19 mouse cellular contexts compared by ENCODE assay signal in the genomic region with DNA sequence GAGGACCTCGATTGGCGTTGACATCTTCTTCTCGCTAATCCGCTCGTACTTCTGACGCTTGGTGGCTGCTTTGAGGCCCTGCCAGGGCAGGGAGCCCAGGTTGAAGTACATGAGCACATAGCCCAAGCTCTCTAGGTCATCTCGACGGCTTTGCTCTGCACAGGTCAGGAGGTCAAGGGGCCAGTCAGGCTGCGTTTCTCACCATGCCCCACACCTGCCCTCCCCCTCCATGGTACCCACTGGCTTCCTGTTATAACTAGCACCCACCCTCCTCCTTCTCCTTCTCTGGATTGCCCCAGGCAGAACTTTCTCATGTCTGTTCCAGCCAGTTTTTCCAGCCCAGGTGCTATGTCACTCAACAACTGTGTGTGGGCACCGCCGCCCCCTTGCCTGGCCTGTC. TPM values are rescaled to one million over a fixed set of nuclear protein-coding genes. Genes with fewer than 3 reads are reported as not detected.
DNase-seq lines count a peak whose midpoint lies in the region; ATAC-seq and TF ChIP-seq lines count a peak whose summit lies in the region.
"Had no signal": no experiment of that assay in that cellular context is flagged by ENCODE, and none has a peak within 500 bp of the region (broad histone marks: within the 10 kb centered on the region; RNA-seq: fewer than 3 reads in every experiment).

No protein-coding gene starts in this region.

- H3K27ac ChIP-seq in gastrocnemius, adult 2 months = no peak overlapping the region
- H3K27ac ChIP-seq in embryonic facial prominence, embryonic 15.5 days (replicated peaks) = 0 out of 2 replicates have a peak overlapping the region, but pooled peaks have one; percentile 23
- no peak overlapping the region for H3K27ac ChIP-seq in lung, embryonic 16.5 days (ENCODE audit: low read length)
- H3K27ac ChIP-seq in midbrain, embryonic 14.5 days (replicated peaks; ENCODE audit: low read depth, low read length) = no peak overlapping the region
- H3K27ac ChIP-seq in intestine, embryonic 16.5 days (ENCODE audit: low read length) = no peak overlapping the region
- H3K27ac ChIP-seq: heart, adult 2 months; heart, embryonic 15.5 days; hindbrain, embryonic 12.5 days; liver, embryonic 12.5 days; macrophage; midbrain, embryonic 12.5 days; neural tube, embryonic 15.5 days had no signal

- peaks cover 16% of the 10 kb centered on the region for H3K4me1 ChIP-seq in embryonic facial prominence, embryonic 15.5 days
- H3K4me1 ChIP-seq in lung, embryonic 16.5 days (replicated peaks; ENCODE audit: control insufficient read depth, insufficient read depth, low read length) = no peaks in the 10 kb centered on the region; the same call in 1 of the 2 replicates
- H3K4me1 ChIP-seq in midbrain, embryonic 14.5 days (ENCODE audit: control insufficient read depth, insufficient read depth, low read length) = no peaks in the 10 kb centered on the region
- H3K4me1 ChIP-seq in intestine, embryonic 16.5 days (ENCODE audit: control insufficient read depth, insufficient read depth, low read length) = no peaks in the 10 kb centered on the region
- H3K4me1 ChIP-seq: hindbrain, embryonic 12.5 days; liver, embryonic 12.5 days; midbrain, embryonic 12.5 days; neural tube, embryonic 15.5 days had no signal

- H3K9me3 ChIP-seq in embryonic facial prominence, embryonic 15.5 days (replicated peaks) = no peaks in the 10 kb centered on the region
- H3K9me3 ChIP-seq in lung, embryonic 16.5 days (ENCODE audit: control insufficient read depth, low read length) = no peaks in the 10 kb centered on the region
- no peaks in the 10 kb centered on the region for H3K9me3 ChIP-seq in midbrain, embryonic 14.5 days (ENCODE audit: control insufficient read depth, low read length)
- no peaks in the 10 kb centered on the region for H3K9me3 ChIP-seq in intestine, embryonic 16.5 days (ENCODE audit: control insufficient read depth, low read length)
- H3K9me3 ChIP-seq: heart, embryonic 15.5 days; hindbrain, embryonic 12.5 days; liver, embryonic 12.5 days; midbrain, embryonic 12.5 days; neural tube, embryonic 15.5 days had no signal

- H3K27me3 ChIP-seq in embryonic facial prominence, embryonic 15.5 days = no peaks in the 10 kb centered on the region
- no peaks in the 10 kb centered on the region for H3K27me3 ChIP-seq in lung, embryonic 16.5 days (ENCODE audit: control insufficient read depth, insufficient read depth, low read depth, low read length)
- no peaks in the 10 kb centered on the region for H3K27me3 ChIP-seq in midbrain, embryonic 14.5 days (ENCODE audit: control insufficient read depth, insufficient read depth, low read length)
- no peaks in the 10 kb centered on the region for H3K27me3 ChIP-seq in intestine, embryonic 16.5 days (replicated peaks; ENCODE audit: control insufficient read depth, insufficient read depth, low read length)
- H3K27me3 ChIP-seq: heart, embryonic 15.5 days; hindbrain, embryonic 12.5 days; liver, embryonic 12.5 days; midbrain, embryonic 12.5 days; neural tube, embryonic 15.5 days had no signal

- WGBS in embryonic facial prominence, embryonic 15.5 days = 57% methylated on average over 11 of the region's 11 CpGs
- 59% methylated on average over 11 of the region's 11 CpGs for WGBS in lung, embryonic 16.5 days
- 83% methylated on average over 11 of the region's 11 CpGs for WGBS in midbrain, embryonic 14.5 days
- WGBS in intestine, embryonic 16.5 days = 80% methylated on average over 11 of the region's 11 CpGs

- H3K9ac ChIP-seq in embryonic facial prominence, embryonic 15.5 days = no peak overlapping the region
- no peak overlapping the region for H3K9ac ChIP-seq in lung, embryonic 16.5 days (ENCODE audit: low read length)
- no peak overlapping the region for H3K9ac ChIP-seq in midbrain, embryonic 14.5 days (replicated peaks; ENCODE audit: low read length)
- no peak overlapping the region for H3K9ac ChIP-seq in intestine, embryonic 16.5 days (ENCODE audit: low read depth, low read length)
- H3K9ac ChIP-seq: forebrain, postnatal 0 days; heart, embryonic 15.5 days; hindbrain, embryonic 12.5 days; liver, embryonic 12.5 days; midbrain, embryonic 12.5 days; neural tube, embryonic 15.5 days had no signal

- H3K4me2 ChIP-seq in embryonic facial prominence, embryonic 15.5 days (replicated peaks) = no peak overlapping the region
- no peak overlapping the region for H3K4me2 ChIP-seq in lung, embryonic 16.5 days (ENCODE audit: low read depth, low read length)
- H3K4me2 ChIP-seq in midbrain, embryonic 14.5 days (ENCODE audit: low read length) = no peak overlapping the region
- H3K4me2 ChIP-seq in intestine, embryonic 16.5 days (ENCODE audit: low read depth, low read length) = no peak overlapping the region
- H3K4me2 ChIP-seq: heart, embryonic 15.5 days; hindbrain, embryonic 12.5 days; liver, embryonic 12.5 days; midbrain, embryonic 12.5 days; neural tube, embryonic 15.5 days had no signal

- TF ChIP-seq CTCF in gastrocnemius, adult 2 months (IDR thresholded peaks at IDR 0.05) = no peak

- ATAC-seq in embryonic facial prominence, embryonic 15.5 days (ENCODE audit: insufficient number of reproducible peaks, low FRiP score, low TSS enrichment, low read depth) = no peak
- ATAC-seq in lung, embryonic 16.5 days (ENCODE audit: low read depth) = peak; percentile 7; the same call in 1 of the 2 replicates
- no peak for ATAC-seq in midbrain, embryonic 14.5 days (ENCODE audit: low FRiP score, low TSS enrichment)
- ATAC-seq in intestine, embryonic 16.5 days = no peak
- ATAC-seq: forebrain, postnatal 0 days; liver, embryonic 12.5 days had no signal

- H3K36me3 ChIP-seq in embryonic facial prominence, embryonic 15.5 days = peaks cover 92% of the 10 kb centered on the region
- H3K36me3 ChIP-seq in lung, embryonic 16.5 days (ENCODE audit: control insufficient read depth, insufficient read depth, low read length) = peaks cover 75% of the 10 kb centered on the region
- H3K36me3 ChIP-seq in midbrain, embryonic 14.5 days (ENCODE audit: control insufficient read depth, insufficient read depth, low read length) = peaks cover 92% of the 10 kb centered on the region
- H3K36me3 ChIP-seq in intestine, embryonic 16.5 days (ENCODE audit: control insufficient read depth, insufficient read depth, low read length) = peaks cover 29% of the 10 kb centered on the region

- H3K4me3 ChIP-seq in gastrocnemius, adult 2 months = no peak overlapping the region
- H3K4me3 ChIP-seq in embryonic facial prominence, embryonic 15.5 days (replicated peaks) = no peak overlapping the region
- no peak overlapping the region for H3K4me3 ChIP-seq in lung, embryonic 16.5 days (ENCODE audit: low read length)
- no peak overlapping the region for H3K4me3 ChIP-seq in midbrain, embryonic 14.5 days (replicated peaks; ENCODE audit: low read depth, low read length)
- H3K4me3 ChIP-seq in intestine, embryonic 16.5 days (ENCODE audit: low read length) = no peak overlapping the region
- H3K4me3 ChIP-seq: heart, adult 2 months; heart, embryonic 15.5 days; hindbrain, embryonic 12.5 days; liver, embryonic 12.5 days; midbrain, embryonic 12.5 days; neural tube, embryonic 15.5 days had no signal

- peak; percentile 58 for DNase-seq in gastrocnemius, adult 2 months
- DNase-seq in gastrocnemius, postnatal 4 days (ENCODE audit: low spot score in 2 of 2) = no peak
- peak; percentile 61 for DNase-seq in kidney, postnatal 10 days
- no peak for DNase-seq in midbrain, embryonic 14.5 days
- no peak for DNase-seq in ovary, adult 18-20 months (ENCODE audit: low spot score)
- DNase-seq: cerebellum, adult 11 months; cerebellum, postnatal 25 days; forebrain, postnatal 0 days; heart, adult 2 months; layer of hippocampus, adult 9-11 months had no signal

- intact Hi-C loops in gastrocnemius, adult 2 months (cut with DNase I) = no loop called here

RNA-seq across cellular contexts. Expression of gene Tmem184b, which starts 22.1 kb away (rescaled TPM):
- 10 to 100 TPM; 26.1 to 36.7 TPM for total RNA-seq in gastrocnemius, adult 2 months (2021)
- 10 to 100 TPM; 72.4 to 77.4 TPM for total RNA-seq in gastrocnemius, postnatal 4 days (2021)
- polyA plus RNA-seq in embryonic facial prominence, embryonic 15.5 days (2015; fragmentation: Nextera tagmentation; extraction: Ambion mirVana) = 87.4 and 92.8 TPM in 2 replicates
- polyA plus RNA-seq in lung, embryonic 16.5 days (2015; fragmentation: Nextera tagmentation; extraction: Ambion mirVana) = 71.1 and 78.2 TPM in 2 replicates
- polyA plus RNA-seq in midbrain, embryonic 14.5 days (2014; fragmentation: Nextera tagmentation; extraction: Ambion mirVana) = 32.2 and 36.6 TPM in 2 replicates
- 43.6 and 46.4 TPM in 2 replicates for polyA plus RNA-seq in intestine, embryonic 16.5 days (2015; fragmentation: Nextera tagmentation; extraction: Ambion mirVana)

RNA-seq across cellular contexts. Expression of gene Csnk1e, which starts 29.9 kb away (rescaled TPM):
- 10 to 100 TPM; 41.8 to 61.4 TPM for total RNA-seq in gastrocnemius, adult 2 months (2021)
- 10 to 100 TPM; 81.1 to 89.2 TPM for total RNA-seq in gastrocnemius, postnatal 4 days (2021)
- polyA plus RNA-seq in embryonic facial prominence, embryonic 15.5 days (2015; fragmentation: Nextera tagmentation; extraction: Ambion mirVana) = 113 and 117 TPM in 2 replicates
- polyA plus RNA-seq in lung, embryonic 16.5 days (2015; fragmentation: Nextera tagmentation; extraction: Ambion mirVana) = 54.7 and 58.0 TPM in 2 replicates
- 225 and 226 TPM in 2 replicates for polyA plus RNA-seq in midbrain, embryonic 14.5 days (2014; fragmentation: Nextera tagmentation; extraction: Ambion mirVana)
- polyA plus RNA-seq in intestine, embryonic 16.5 days (2015; fragmentation: Nextera tagmentation; extraction: Ambion mirVana) = 28.9 and 30.8 TPM in 2 replicates

Comparison
In these comparisons a context has a peak if more than half of its experiments do, and no peak if none do; other contexts are left out.
1. DNase-seq: peak in gastrocnemius, adult 2 months (single experiment) and kidney, postnatal 10 days (single experiment); none in gastrocnemius, postnatal 4 days (0 of 2), midbrain, embryonic 14.5 days (single experiment) and ovary, adult 18-20 months (single experiment).